In the genomic region with DNA sequence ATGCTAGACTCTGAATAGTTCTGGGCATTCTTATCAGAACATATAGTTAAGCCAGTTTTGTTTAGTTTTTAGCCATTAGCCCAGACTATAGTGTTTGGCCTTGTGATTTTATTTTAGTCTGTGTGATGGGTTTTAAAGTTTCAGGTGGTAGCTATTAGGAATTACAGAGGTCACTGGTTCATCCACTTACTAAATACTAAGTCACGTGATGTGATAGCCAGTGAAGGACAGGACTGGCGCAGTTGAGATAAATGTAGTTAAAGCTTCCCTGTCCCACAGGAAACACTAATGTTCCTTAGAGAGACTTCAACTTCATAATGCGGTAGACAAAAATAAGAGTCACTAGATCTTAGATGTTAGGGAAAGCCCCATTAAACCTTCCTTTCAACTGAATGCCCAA, we compare ENCODE assay signal across 8 mouse cellular contexts. TPM values are rescaled to one million over a fixed set of nuclear protein-coding genes. Genes with fewer than 3 reads are reported as not detected.
DNase-seq lines count a peak whose midpoint lies in the region; ATAC-seq lines count a peak whose summit lies in the region.

No protein-coding gene starts in this region.

- peak overlapping the region; percentile 93 for H3K9ac ChIP-seq in kidney, embryonic 16.5 days (replicated peaks; ENCODE audit: low read length)
- H3K9ac ChIP-seq in embryonic facial prominence, embryonic 11.5 days (replicated peaks; ENCODE audit: low read length), result peak overlapping the region; percentile 90; the same call in 1 of the 2 replicates
- peak overlapping the region; percentile 55; the same call in 1 of the 2 replicates for H3K9ac ChIP-seq in intestine, embryonic 15.5 days
- H3K9ac ChIP-seq in neural tube, embryonic 12.5 days, result no peak overlapping the region

- H3K36me3 ChIP-seq in kidney, embryonic 16.5 days (ENCODE audit: insufficient read depth, low read length), result 0 out of 2 replicates have a peak, but pooled peaks cover 6% of the 10 kb centered on the region
- H3K36me3 ChIP-seq in embryonic facial prominence, embryonic 11.5 days (replicated peaks; ENCODE audit: control insufficient read depth, insufficient read depth, low read depth, low read length), result no peaks in the 10 kb centered on the region
- H3K36me3 ChIP-seq in intestine, embryonic 15.5 days, result no peaks in the 10 kb centered on the region
- H3K36me3 ChIP-seq in neural tube, embryonic 12.5 days, result no peaks in the 10 kb centered on the region

- no peaks in the 10 kb centered on the region for H3K9me3 ChIP-seq in kidney, embryonic 16.5 days (ENCODE audit: low read length)
- H3K9me3 ChIP-seq in embryonic facial prominence, embryonic 11.5 days (replicated peaks; ENCODE audit: control insufficient read depth, low read length), result no peaks in the 10 kb centered on the region
- H3K9me3 ChIP-seq in intestine, embryonic 15.5 days, result no peaks in the 10 kb centered on the region
- no peaks in the 10 kb centered on the region for H3K9me3 ChIP-seq in neural tube, embryonic 12.5 days

- H3K4me2 ChIP-seq in kidney, embryonic 16.5 days (replicated peaks; ENCODE audit: low read depth, low read length), result peak overlapping the region; percentile 86
- H3K4me2 ChIP-seq in embryonic facial prominence, embryonic 11.5 days (ENCODE audit: low read depth, low read length), result peak overlapping the region; percentile 59
- peak overlapping the region; percentile 83 for H3K4me2 ChIP-seq in intestine, embryonic 15.5 days (replicated peaks)
- H3K4me2 ChIP-seq in neural tube, embryonic 12.5 days (replicated peaks), result peak overlapping the region; percentile 73

- H3K27me3 ChIP-seq in kidney, embryonic 16.5 days (ENCODE audit: insufficient read depth, low read length), result no peaks in the 10 kb centered on the region
- no peaks in the 10 kb centered on the region for H3K27me3 ChIP-seq in embryonic facial prominence, embryonic 11.5 days (ENCODE audit: control insufficient read depth, insufficient read depth, low read length)
- H3K27me3 ChIP-seq in intestine, embryonic 15.5 days (replicated peaks), result no peaks in the 10 kb centered on the region
- H3K27me3 ChIP-seq in neural tube, embryonic 12.5 days (replicated peaks), result no peaks in the 10 kb centered on the region

- H3K4me1 ChIP-seq in kidney, embryonic 16.5 days (ENCODE audit: insufficient read depth, low read length), result peaks cover 18% of the 10 kb centered on the region
- peaks cover 2% of the 10 kb centered on the region; the same call in 1 of the 2 replicates for H3K4me1 ChIP-seq in embryonic facial prominence, embryonic 11.5 days (ENCODE audit: control insufficient read depth, insufficient read depth, low read length)
- H3K4me1 ChIP-seq in intestine, embryonic 15.5 days (replicated peaks), result peaks cover 5% of the 10 kb centered on the region
- H3K4me1 ChIP-seq in neural tube, embryonic 12.5 days, result peaks cover 14% of the 10 kb centered on the region

- no peak overlapping the region; the same call in 1 of the 2 replicates for H3K27ac ChIP-seq in kidney, embryonic 16.5 days (ENCODE audit: low read length)
- no peak overlapping the region for H3K27ac ChIP-seq in embryonic facial prominence, embryonic 11.5 days (replicated peaks; ENCODE audit: low read depth, low read length)
- no peak overlapping the region for H3K27ac ChIP-seq in intestine, embryonic 15.5 days
- H3K27ac ChIP-seq in neural tube, embryonic 12.5 days, result no peak overlapping the region

- H3K4me3 ChIP-seq in kidney, embryonic 16.5 days (ENCODE audit: low read length), result peak overlapping the region; percentile 80
- H3K4me3 ChIP-seq in embryonic facial prominence, embryonic 11.5 days (ENCODE audit: low read depth, low read length), result peak overlapping the region; percentile 77
- H3K4me3 ChIP-seq in intestine, embryonic 15.5 days (replicated peaks), result peak overlapping the region; percentile 75
- peak overlapping the region; percentile 71 for H3K4me3 ChIP-seq in neural tube, embryonic 12.5 days

- WGBS in kidney, embryonic 16.5 days, result 71% methylated on average over 3 of the region's 3 CpGs
- WGBS in embryonic facial prominence, embryonic 11.5 days, result 47% methylated on average over 3 of the region's 3 CpGs
- WGBS in intestine, embryonic 15.5 days, result 64% methylated on average over 3 of the region's 3 CpGs
- 79% methylated on average over 3 of the region's 3 CpGs for WGBS in neural tube, embryonic 12.5 days

- DNase-seq in kidney, postnatal 36 days, result no peak
- no peak for DNase-seq in embryonic facial prominence, embryonic 11.5 days (ENCODE audit: low spot score)
- DNase-seq in right cerebral cortex, postnatal 4 days, result no peak
- no peak for DNase-seq in layer of hippocampus, postnatal 25 days (ENCODE audit: extremely low spot score in 1 of 2, low spot score in 1 of 2)
- DNase-seq in gastrocnemius, adult 18-20 months (ENCODE audit: low spot score), result no peak

- ATAC-seq in kidney, embryonic 16.5 days (ENCODE audit: low FRiP score, low TSS enrichment), result no peak
- no peak for ATAC-seq in embryonic facial prominence, embryonic 11.5 days (replicated peaks; ENCODE audit: insufficient number of reproducible peaks, low FRiP score, low TSS enrichment, low read depth)
- no peak for ATAC-seq in intestine, embryonic 15.5 days
- no peak for ATAC-seq in neural tube, embryonic 12.5 days (ENCODE audit: low FRiP score, low read depth)

RNA-seq across cellular contexts. Expression of a gene that starts 0.8 kb away (rescaled TPM):
- polyA plus RNA-seq in kidney, embryonic 16.5 days (2015; fragmentation: Nextera tagmentation; extraction: Ambion mirVana), result 2.8 and 3.3 TPM in 2 replicates
- 15.1 and 16.8 TPM in 2 replicates for polyA plus RNA-seq in embryonic facial prominence, embryonic 11.5 days (2014; fragmentation: Nextera tagmentation; extraction: Ambion mirVana)
- 9.9 and 11.2 TPM in 2 replicates for polyA plus RNA-seq in intestine, embryonic 15.5 days (2015; fragmentation: Nextera tagmentation; extraction: Ambion mirVana)
- 15.6 and 18.8 TPM in 2 replicates for polyA plus RNA-seq in neural tube, embryonic 12.5 days (2016; fragmentation: Nextera tagmentation; extraction: Ambion mirVana)
- 1 to 10 TPM; 4.6 to 5.0 TPM for total RNA-seq in layer of hippocampus, postnatal 25 days (2021)
- 1 to 10 TPM; 1.1 to 1.3 TPM for total RNA-seq in gastrocnemius, adult 18-20 months (2021)

RNA-seq across cellular contexts. Expression of a gene that starts 1.0 kb away (rescaled TPM):
- polyA plus RNA-seq in kidney, embryonic 16.5 days (2015; fragmentation: Nextera tagmentation; extraction: Ambion mirVana), result 122 and 141 TPM in 2 replicates
- polyA plus RNA-seq in embryonic facial prominence, embryonic 11.5 days (2014; fragmentation: Nextera tagmentation; extraction: Ambion mirVana), result 51.2 and 60.9 TPM in 2 replicates
- polyA plus RNA-seq in intestine, embryonic 15.5 days (2015; fragmentation: Nextera tagmentation; extraction: Ambion mirVana), result 12.0 and 13.8 TPM in 2 replicates
- 39.6 and 42.3 TPM in 2 replicates for polyA plus RNA-seq in neural tube, embryonic 12.5 days (2016; fragmentation: Nextera tagmentation; extraction: Ambion mirVana)
- 10 to 100 TPM; 16.5 to 19.9 TPM for total RNA-seq in layer of hippocampus, postnatal 25 days (2021)
- total RNA-seq in gastrocnemius, adult 18-20 months (2021), result 1 to 10 TPM; 3.5 to 4.7 TPM
